ENCODE assay signal across 9 mouse cellular contexts in the genomic region with DNA sequence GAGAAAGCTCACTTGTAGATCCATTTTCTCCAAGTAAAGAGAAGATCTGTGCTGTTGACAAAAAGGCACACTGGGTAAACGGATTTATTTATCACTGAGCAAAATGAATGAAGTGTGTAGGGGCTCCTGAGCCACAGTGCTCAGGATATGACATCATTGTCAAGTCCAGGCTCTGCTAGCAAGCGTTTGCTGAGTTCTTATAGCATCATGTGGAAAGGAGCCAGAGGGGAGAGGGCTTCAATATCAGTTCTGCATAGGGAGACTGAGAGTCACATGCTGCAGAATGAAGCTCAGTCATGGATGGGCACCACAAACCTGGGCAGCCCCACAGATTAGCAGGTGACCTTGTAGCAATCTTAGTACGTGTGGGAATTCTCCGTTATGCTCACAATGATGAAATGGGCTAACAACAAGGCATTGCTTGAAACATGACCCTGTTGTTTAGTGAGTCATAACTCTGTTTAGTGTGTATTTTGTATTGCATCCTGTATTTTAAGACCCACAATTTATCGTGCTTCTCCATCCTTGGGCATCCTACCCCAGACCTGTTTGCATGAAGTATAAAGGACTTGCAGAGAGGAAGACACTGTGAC.
DNase-seq lines count a peak whose midpoint lies in the region; ATAC-seq and TF ChIP-seq lines count a peak whose summit lies in the region.
"Had no signal": no experiment of that assay in that cellular context is flagged by ENCODE, and none has a peak within 500 bp of the region (broad histone marks: within the 10 kb centered on the region; RNA-seq: fewer than 3 reads in every experiment).

No protein-coding gene starts in this region.

- intact Hi-C loops in left cerebral cortex, postnatal 4 days (cut with DNase I), result no loop called here

- no peak overlapping the region; the same call in 1 of the 2 replicates for H3K27ac ChIP-seq in limb, embryonic 13.5 days
- no peak overlapping the region for H3K27ac ChIP-seq in limb, embryonic 10.5 days
- peak overlapping the region; percentile 20; the same call in 1 of the 2 replicates for H3K27ac ChIP-seq in embryonic facial prominence, embryonic 10.5 days (replicated peaks)
- peak overlapping the region; percentile 79 for H3K27ac ChIP-seq in heart, postnatal 0 days (ENCODE audit: low read depth)
- 0 out of 2 replicates have a peak overlapping the region, but pooled peaks have one; percentile 26 for H3K27ac ChIP-seq in midbrain, postnatal 0 days (ENCODE audit: low read depth, low read length)

- H3K9me3 ChIP-seq in limb, embryonic 13.5 days, result no peaks in the 10 kb centered on the region
- no peaks in the 10 kb centered on the region for H3K9me3 ChIP-seq in limb, embryonic 10.5 days (replicated peaks)
- no peaks in the 10 kb centered on the region for H3K9me3 ChIP-seq in embryonic facial prominence, embryonic 10.5 days
- no peaks in the 10 kb centered on the region for H3K9me3 ChIP-seq in heart, postnatal 0 days (replicated peaks; ENCODE audit: control insufficient read depth, low read length)
- H3K9me3 ChIP-seq in midbrain, postnatal 0 days (ENCODE audit: low read length), result no peaks in the 10 kb centered on the region

- H3K27me3 ChIP-seq in limb, embryonic 13.5 days, result no peaks in the 10 kb centered on the region
- H3K27me3 ChIP-seq in limb, embryonic 10.5 days (ENCODE audit: low read depth, poor library complexity, severe bottlenecking), result no peaks in the 10 kb centered on the region
- H3K27me3 ChIP-seq in embryonic facial prominence, embryonic 10.5 days (replicated peaks; ENCODE audit: low read depth, poor library complexity, severe bottlenecking), result no peaks in the 10 kb centered on the region
- no peaks in the 10 kb centered on the region for H3K27me3 ChIP-seq in heart, postnatal 0 days (ENCODE audit: control insufficient read depth, insufficient read depth, low read length)
- no peaks in the 10 kb centered on the region for H3K27me3 ChIP-seq in midbrain, postnatal 0 days (ENCODE audit: insufficient read depth, low read length)

- peak; percentile 52; the same call in 1 of the 2 replicates for ATAC-seq in limb, embryonic 13.5 days (ENCODE audit: low FRiP score, low read depth)
- peak; percentile 21; the same call in 1 of the 2 replicates for ATAC-seq in heart, postnatal 0 days (ENCODE audit: insufficient read depth, low read depth)
- no peak; the same call in 1 of the 2 replicates for ATAC-seq in midbrain, postnatal 0 days (ENCODE audit: low FRiP score)

- no peaks in the 10 kb centered on the region for H3K36me3 ChIP-seq in limb, embryonic 13.5 days
- no peaks in the 10 kb centered on the region for H3K36me3 ChIP-seq in limb, embryonic 10.5 days
- H3K36me3 ChIP-seq in embryonic facial prominence, embryonic 10.5 days (replicated peaks), result no peaks in the 10 kb centered on the region
- H3K36me3 ChIP-seq in heart, postnatal 0 days (replicated peaks; ENCODE audit: control insufficient read depth, insufficient read depth, low read length), result no peaks in the 10 kb centered on the region
- no peaks in the 10 kb centered on the region for H3K36me3 ChIP-seq in midbrain, postnatal 0 days (ENCODE audit: insufficient read depth, low read length)

- H3K4me1 ChIP-seq in limb, embryonic 13.5 days, result peaks cover 12% of the 10 kb centered on the region
- H3K4me1 ChIP-seq in limb, embryonic 10.5 days, result peaks cover 6% of the 10 kb centered on the region; the same call in 1 of the 2 replicates
- H3K4me1 ChIP-seq in embryonic facial prominence, embryonic 10.5 days, result peaks cover 15% of the 10 kb centered on the region
- peaks cover 11% of the 10 kb centered on the region; the same call in 1 of the 2 replicates for H3K4me1 ChIP-seq in heart, postnatal 0 days (ENCODE audit: control insufficient read depth, insufficient read depth)
- peaks cover 8% of the 10 kb centered on the region for H3K4me1 ChIP-seq in midbrain, postnatal 0 days (ENCODE audit: insufficient read depth, low read length)

- no peak for DNase-seq in limb, embryonic 10.5 days (ENCODE audit: low spot score)
- no peak for DNase-seq in embryonic facial prominence, embryonic 10.5 days (ENCODE audit: low spot score)
- DNase-seq in heart, postnatal 0 days (ENCODE audit: low spot score), result no peak
- peak; percentile 33 for DNase-seq in midbrain, postnatal 0 days (ENCODE audit: low spot score)
- DNase-seq in frontal cortex, adult 2 months (ENCODE audit: extremely low spot score in 1 of 2, low spot score in 1 of 2), result no peak
- DNase-seq in left cerebral cortex, postnatal 4 days, result no peak
- DNase-seq: layer of hippocampus, postnatal 36 days; right cerebral cortex, adult 18-20 months had no signal

- H3K4me2 ChIP-seq in limb, embryonic 13.5 days (replicated peaks), result no peak overlapping the region
- no peak overlapping the region for H3K4me2 ChIP-seq in heart, postnatal 0 days (ENCODE audit: low read depth, low read length)
- H3K4me2 ChIP-seq in midbrain, postnatal 0 days (ENCODE audit: low read depth, low read length, poor library complexity, severe bottlenecking), result no peak overlapping the region

- WGBS in limb, embryonic 13.5 days, result 58% methylated on average over 5 of the region's 5 CpGs
- 78% methylated on average over 5 of the region's 5 CpGs for WGBS in limb, embryonic 10.5 days
- 79% methylated on average over 5 of the region's 5 CpGs for WGBS in embryonic facial prominence, embryonic 10.5 days
- 51% methylated on average over 5 of the region's 5 CpGs for WGBS in heart, postnatal 0 days
- 39% methylated on average over 5 of the region's 5 CpGs for WGBS in midbrain, postnatal 0 days

- no peak for TF ChIP-seq EP300 in heart, postnatal 0 days (IDR thresholded peaks at IDR 0.05; ENCODE audit: low read depth)

- TF ChIP-seq CTCF in heart, postnatal 0 days (IDR thresholded peaks at IDR 0.05; ENCODE audit: low read depth), result no peak
- no peak for TF ChIP-seq CTCF in midbrain, postnatal 0 days (IDR thresholded peaks at IDR 0.05)

- H3K9ac ChIP-seq in limb, embryonic 13.5 days, result no peak overlapping the region
- no peak overlapping the region for H3K9ac ChIP-seq in heart, postnatal 0 days (replicated peaks; ENCODE audit: low read depth, low read length)
- H3K9ac ChIP-seq in midbrain, postnatal 0 days (replicated peaks; ENCODE audit: low read length, poor library complexity, severe bottlenecking), result no peak overlapping the region

- H3K4me3 ChIP-seq in limb, embryonic 13.5 days, result no peak overlapping the region
- H3K4me3 ChIP-seq in limb, embryonic 10.5 days, result no peak overlapping the region
- H3K4me3 ChIP-seq in embryonic facial prominence, embryonic 10.5 days, result no peak overlapping the region
- no peak overlapping the region for H3K4me3 ChIP-seq in heart, postnatal 0 days (ENCODE audit: low read depth, low read length)
- no peak overlapping the region for H3K4me3 ChIP-seq in midbrain, postnatal 0 days (ENCODE audit: low read depth, low read length)

Comparison
In these comparisons a context has a peak if more than half of its experiments do, and no peak if none do; other contexts are left out.
1. H3K27ac ChIP-seq: peak in embryonic facial prominence, embryonic 10.5 days (single experiment), heart, postnatal 0 days (single experiment) and midbrain, postnatal 0 days (single experiment); none in limb, embryonic 13.5 days (single experiment) and limb, embryonic 10.5 days (single experiment).